In the genomic region with DNA sequence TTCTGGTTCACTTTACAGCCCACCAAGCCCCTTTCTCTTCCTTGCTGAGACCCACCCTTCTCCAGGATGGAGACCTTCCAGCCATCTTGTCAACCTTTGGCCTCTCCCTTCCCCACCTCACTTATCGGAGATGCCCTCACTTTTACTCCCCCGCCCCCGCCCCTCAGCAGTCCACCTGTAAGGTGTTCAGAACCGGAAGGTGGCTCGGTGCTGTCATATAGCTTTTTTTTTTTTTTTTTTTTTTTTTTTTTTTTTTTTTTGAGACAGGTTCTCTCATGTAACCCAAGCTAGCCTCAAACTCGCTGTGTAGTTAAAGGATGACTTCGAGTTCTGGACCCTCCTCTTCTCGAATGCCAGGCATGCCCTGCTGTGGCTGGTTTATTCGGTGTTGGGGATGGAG, we compare ENCODE assay signal across 2 mouse cellular contexts.
TF ChIP-seq lines count a peak whose summit lies in the region.

No protein-coding gene starts in this region.

TF ChIP-seq in CH12.LX, 34 proteins besides CTCF, POLR2A, EP300 and RAD21:
- TF ChIP-seq RCOR1 (conservative IDR thresholded peaks at IDR 0.05; ENCODE audit: low read depth, low read length) (no peak), ZNF384 (IDR thresholded peaks at IDR 0.05; ENCODE audit: low read depth, low read length) (peak; percentile 72), CHD2 (IDR thresholded peaks at IDR 0.05; ENCODE audit: low read length) (no peak)

TF ChIP-seq in MEL, 35 proteins besides CTCF, POLR2A, EP300 and RAD21:
- no peak for TF ChIP-seq USF2 (IDR thresholded peaks at IDR 0.05; ENCODE audit: borderline replicate concordance in 1 of 2, insufficient read depth in 1 of 2, low read depth in 1 of 2, low read length in 2 of 2)
- no peak for TF ChIP-seq RCOR1 (IDR thresholded peaks at IDR 0.05; ENCODE audit: low read depth, low read length)
- TF ChIP-seq ETS1 (IDR thresholded peaks at IDR 0.05; ENCODE audit: low read depth, low read length) = no peak
- TF ChIP-seq POLR2AphosphoS2 (IDR thresholded peaks at IDR 0.05; ENCODE audit: low read length) = no peak
- no peak for TF ChIP-seq MEF2A (IDR thresholded peaks at IDR 0.05; ENCODE audit: extremely low read depth, insufficient replicate concordance, low read depth, low read length, poor library complexity, severe bottlenecking)
- no peak for TF ChIP-seq MAFK (IDR thresholded peaks at IDR 0.05; ENCODE audit: borderline replicate concordance, low read depth, low read length)
- TF ChIP-seq ZNF384 (IDR thresholded peaks at IDR 0.05; ENCODE audit: low read depth, low read length) = peak; percentile 58; the same call in 1 of the 2 replicates
